Mouse (Mus musculus) regulatory T cell (primary cell): Measurements from ENCODE around the gene Ccdc170.

ENCODE experiments used
- in situ Hi-C: fragments of 300-600 bp; cut with MboI, MseI; formaldehyde crosslinking; loops from one replicate; pipeline ENCODE4 v1.15.1; 2025; ENCODE audit warnings: high pct_unique_total_duplicates

Gene Ccdc170

DNA sequence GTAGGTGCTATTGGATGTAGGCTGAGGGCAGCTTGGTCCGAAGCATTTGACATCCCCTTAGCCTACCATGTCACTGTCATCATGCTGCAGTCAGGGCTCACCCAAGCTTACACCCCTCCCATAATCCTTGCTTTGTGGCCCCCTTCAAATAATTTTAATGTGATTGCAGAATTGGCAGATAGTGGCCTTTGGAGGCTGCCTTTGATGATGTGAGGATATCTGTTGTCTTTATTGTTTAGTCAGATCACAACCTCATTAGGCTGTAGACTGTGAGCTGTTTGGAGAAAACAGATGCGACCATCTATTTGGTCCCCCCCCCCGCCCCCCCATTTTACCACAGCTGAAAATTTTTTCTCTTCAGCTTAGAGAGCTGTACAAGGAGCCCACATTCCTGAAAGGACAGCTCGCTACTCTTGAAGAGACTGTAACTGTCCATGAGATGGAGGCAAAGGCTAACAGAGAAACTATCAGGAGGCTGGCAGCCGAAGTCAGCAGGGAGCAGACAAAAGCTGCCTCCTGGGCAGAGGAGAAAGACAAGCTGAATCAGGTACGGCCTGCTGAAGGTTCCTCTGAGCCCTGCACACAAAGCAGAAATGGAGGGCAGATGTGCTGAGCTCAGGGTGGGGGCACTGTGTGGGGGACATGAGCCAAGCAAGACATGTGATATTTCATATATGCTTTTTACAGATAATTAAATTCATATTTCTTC is 38.2 kb downstream of the Ccdc170 start:
- in situ Hi-C loops: no loop called here

DNA sequence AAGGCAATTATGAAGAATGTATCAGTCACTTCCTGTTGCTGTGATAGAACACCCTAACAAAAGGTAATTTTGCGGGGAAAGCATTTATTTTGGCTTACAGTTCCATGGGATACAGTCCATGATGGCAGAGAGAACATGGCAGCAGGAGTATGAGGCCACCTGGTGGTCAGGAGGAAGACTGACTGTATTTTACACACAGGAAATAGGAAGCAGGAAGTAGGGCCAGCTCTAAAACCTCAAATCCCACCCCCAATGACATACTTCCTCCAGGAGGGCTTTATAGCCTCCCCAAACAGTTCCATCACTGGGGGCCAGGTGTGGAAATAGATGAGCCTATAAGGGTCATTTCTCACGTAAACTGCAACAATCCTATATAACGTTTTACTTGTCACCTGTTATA is 39.8 kb downstream of the Ccdc170 start:
- in situ Hi-C loops: no loop called here

- in situ Hi-C loops: no loop called here
Measured at GRCm38 (mm10) chr10:4523078-4523477, 40.8 kb downstream of the Ccdc170 start.

- in situ Hi-C loops: no loop called here
Measured at GRCm38 (mm10) chr10:4528043-4528442, 45.7 kb downstream of the Ccdc170 start.

- in situ Hi-C loops: no loop called here
Measured at GRCm38 (mm10) chr10:4530638-4531235, 48.4 kb downstream of the Ccdc170 start.

DNA sequence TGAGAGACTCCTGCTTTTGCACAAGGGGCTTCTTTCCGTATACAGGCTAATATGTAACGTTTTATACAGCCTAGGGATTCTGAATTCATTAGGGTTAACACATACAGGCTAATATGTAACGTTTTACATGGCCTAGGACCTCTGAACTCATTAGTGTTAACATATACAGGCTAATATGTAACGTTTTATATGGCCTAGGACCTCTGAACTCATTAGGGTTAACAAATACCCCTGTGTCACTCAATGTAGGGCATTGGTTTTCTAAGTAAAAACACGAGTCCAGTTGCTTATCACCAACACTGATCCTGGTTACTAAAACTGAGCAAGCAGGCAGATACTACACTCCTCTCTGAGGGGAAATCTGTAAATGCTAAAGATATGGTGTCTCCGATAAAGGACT is 49.6 kb downstream of the Ccdc170 start:
- in situ Hi-C loops: no loop called here

DNA sequence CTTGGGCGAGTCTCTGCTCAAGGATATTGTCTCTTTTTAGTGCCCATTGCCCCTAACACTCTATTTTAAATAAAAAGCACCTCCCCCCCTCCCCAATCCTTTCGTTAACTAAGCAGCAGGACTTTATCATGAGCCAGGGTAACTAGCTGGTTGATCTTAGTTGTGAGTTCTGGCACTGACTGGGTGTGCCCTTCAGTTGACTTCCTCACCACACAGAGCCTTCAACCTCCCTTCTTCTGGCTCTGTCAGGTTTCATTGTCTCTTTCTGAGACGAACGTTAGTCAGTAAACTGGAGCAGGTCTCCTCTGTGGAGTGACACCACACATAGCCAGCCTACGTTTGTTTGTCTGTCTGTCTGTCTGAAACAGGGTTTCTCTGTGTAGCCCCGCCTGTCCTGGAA is 50.4 kb downstream of the Ccdc170 start:
- in situ Hi-C loops: no loop called here

DNA sequence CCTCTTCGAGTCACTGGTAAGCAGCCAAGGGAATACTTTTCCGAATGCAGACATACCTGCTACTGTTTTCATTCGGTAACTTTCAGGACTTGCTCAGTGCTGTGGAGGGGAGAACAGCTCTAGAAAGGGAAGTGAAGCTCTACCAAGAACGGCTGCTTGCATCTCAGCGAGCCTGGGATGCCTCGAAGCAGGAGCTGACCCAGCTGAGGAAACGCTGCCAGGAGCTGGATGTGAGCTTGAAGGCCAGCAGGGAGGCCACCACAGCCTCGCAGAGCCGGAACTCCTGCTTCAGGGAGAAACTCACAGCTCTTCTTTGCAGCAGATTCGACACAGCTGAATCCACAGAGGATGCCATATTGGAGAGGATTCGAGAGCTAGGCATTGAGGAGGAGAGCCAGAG is 51.6 kb downstream of the Ccdc170 start:
- in situ Hi-C loops: no loop called here

DNA sequence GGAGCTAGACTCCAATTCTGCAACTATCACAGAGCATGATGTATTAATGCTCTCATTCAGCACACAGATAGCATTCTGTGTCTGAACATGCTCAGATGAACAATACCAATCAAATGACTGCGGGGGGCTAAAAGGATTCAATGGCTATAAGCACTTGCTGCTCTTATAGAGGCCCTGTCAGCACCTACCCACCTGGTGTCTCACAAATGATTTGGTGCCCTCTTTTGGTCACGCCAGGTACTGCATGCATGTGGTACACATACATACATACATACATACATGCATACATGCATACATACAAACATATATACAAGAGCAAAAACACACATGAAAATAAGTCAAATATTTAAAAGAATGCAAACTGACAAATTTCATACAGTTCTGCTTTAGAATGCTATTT is 63.2 kb downstream of the Ccdc170 start:
- in situ Hi-C loops: no loop called here

GRCm38 (mm10) chr10:4553442-4554119 is 71.3 kb downstream of the Ccdc170 start:
- in situ Hi-C loops: no loop called here

GRCm38 (mm10) chr10:4556842-4557377 is 74.6 kb downstream of the Ccdc170 start:
- in situ Hi-C loops: no loop called here

- in situ Hi-C loops: no loop called here
Measured at GRCm38 (mm10) chr10:4559132-4559531, 76.8 kb downstream of the Ccdc170 start.

DNA sequence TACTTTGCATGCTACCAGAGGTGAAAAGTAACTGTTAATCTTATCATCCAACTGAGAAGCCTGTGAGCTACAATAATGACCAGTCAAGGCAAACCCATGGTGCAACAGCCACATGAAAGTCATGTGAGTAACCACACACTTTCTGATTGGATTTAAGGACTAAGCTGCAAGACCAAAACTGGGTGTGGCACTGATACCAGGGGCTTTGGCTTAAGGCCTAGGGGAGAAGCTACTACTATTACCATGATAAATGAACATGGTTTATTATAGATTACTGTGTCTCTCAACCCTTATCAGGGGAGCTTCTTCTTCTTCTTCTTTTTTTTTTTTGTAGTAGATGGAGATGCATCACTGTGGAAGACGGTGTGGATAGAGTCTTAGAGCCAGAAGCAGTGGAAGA is 82.8 kb downstream of the Ccdc170 start:
- in situ Hi-C loops: no loop called here

GRCm38 (mm10) chr10:4570778-4571177 is 88.5 kb downstream of the Ccdc170 start:
- in situ Hi-C loops: no loop called here

GRCm38 (mm10) chr10:4571304-4571703 is 89.0 kb downstream of the Ccdc170 start:
- in situ Hi-C loops: no loop called here

GRCm38 (mm10) chr10:4581905-4582304 is 99.6 kb downstream of the Ccdc170 start:
- in situ Hi-C loops: no loop called here

DNA sequence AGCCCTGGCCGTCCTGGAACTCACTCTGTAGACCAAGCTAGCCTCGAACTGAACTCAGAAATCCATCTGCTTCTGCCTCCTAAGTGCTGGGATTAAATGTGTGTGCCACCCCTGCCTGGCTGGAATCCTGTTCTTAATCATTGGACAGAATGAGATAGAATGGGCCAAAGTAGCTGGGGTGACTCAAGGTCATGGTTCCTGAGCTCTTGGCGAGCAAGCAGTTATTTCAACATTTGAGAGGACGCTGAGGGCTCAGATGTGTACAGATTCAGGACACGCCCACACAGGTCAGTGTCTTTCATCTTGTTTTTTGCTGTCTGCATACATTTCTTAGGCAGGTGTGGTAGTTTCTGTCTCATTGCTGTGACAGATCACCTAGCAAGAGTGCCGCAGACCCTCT is 104.4 kb downstream of the Ccdc170 start:
- in situ Hi-C loops: loop anchor here (5.0 kb wide), 2 partner anchors 336 to 566 kb away; no protein-coding TSS in a partner anchor

GRCm38 (mm10) chr10:4589576-4589975 is 107.3 kb downstream of the Ccdc170 start:
- in situ Hi-C loops: loop anchor here (5.0 kb wide), 2 partner anchors 333 to 563 kb away; no protein-coding TSS in a partner anchor

- in situ Hi-C loops: no loop called here
Measured at GRCm38 (mm10) chr10:4590956-4591355, 108.7 kb downstream of the Ccdc170 start.

- in situ Hi-C loops: no loop called here
Measured at GRCm38 (mm10) chr10:4593828-4594227, 111.5 kb downstream of the Ccdc170 start.

DNA sequence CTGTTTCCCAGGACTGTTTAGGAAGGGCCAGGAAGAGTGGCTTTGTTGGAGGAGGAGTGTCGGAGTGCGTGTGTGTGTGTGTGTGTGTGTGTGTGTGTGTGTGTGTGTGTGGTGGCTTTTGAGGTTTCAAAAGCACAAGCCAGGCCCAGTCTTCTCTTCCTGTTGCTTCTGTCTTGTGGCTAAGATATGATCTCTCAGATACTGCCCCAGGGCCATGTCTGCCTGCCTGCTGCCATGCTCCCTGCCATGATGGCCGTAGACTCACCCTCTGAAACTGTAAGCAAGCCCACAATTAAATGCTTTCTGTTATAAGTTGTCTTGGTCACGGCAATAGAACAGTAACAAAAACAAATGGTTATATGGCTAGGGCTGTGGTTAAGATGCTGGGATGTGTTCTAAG is 114.9 kb downstream of the Ccdc170 start:
- in situ Hi-C loops: no loop called here

GRCm38 (mm10) chr10:4598244-4598842 is 116.0 kb downstream of the Ccdc170 start:
- in situ Hi-C loops: no loop called here
